Mouse (Mus musculus): ENCODE data around the gene Blvrb.

Blvrb gene

DNA sequence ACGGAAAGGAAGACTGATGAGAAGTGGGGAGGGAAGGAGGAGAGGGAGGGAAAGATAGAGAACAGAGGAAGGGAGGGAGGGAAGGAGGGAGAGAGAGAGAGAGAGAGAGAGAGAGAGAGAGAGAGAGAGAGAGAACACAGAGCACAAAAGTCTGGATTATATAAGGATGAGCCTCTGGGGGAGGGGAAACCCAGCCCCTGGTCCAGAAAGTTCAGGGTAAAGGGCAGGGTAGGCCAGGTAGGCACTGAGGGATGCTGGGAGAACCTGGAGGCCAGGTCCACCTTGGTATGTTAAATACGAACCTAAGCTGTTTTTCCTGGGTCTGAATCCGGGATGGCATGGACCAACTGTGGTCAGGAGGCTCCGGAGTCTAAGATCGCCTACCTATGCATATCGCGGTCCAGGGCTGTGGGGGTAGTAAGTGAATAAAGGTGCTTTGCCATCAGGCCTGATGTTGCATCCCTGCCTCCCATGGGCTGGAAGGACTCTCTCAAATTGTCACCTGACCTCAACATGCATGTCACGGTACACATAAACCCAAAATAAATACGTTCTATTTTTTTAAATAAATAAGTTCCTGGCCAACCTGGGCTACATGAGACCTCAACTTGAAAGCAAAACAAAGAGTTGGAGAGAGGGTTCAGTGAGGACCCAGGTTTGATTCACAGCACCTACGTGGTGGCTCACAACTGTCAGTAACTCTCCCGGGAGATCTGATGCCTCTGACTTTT lies 23.8 kb downstream of the Blvrb start:
- no peak for TF ChIP-seq GATA4 (IDR thresholded peaks at IDR 0.05; ENCODE audit: insufficient replicate concordance, low read length)

GRCm38 (mm10) chr7:27472596-27472995 lies 24.8 kb downstream of the Blvrb start:
- TF ChIP-seq GATA4 (IDR thresholded peaks at IDR 0.05; ENCODE audit: insufficient replicate concordance, low read length), result peak; percentile 8; the same call in 1 of the 2 replicates

GRCm38 (mm10) chr7:27473156-27473834 lies 25.5 kb downstream of the Blvrb start, which contains the start of gene Sertad3:
Gene Sertad3 (plus strand): TSS chr7:27473768.
- TF ChIP-seq GATA4 (IDR thresholded peaks at IDR 0.05; ENCODE audit: insufficient replicate concordance, low read length), result no peak

DNA sequence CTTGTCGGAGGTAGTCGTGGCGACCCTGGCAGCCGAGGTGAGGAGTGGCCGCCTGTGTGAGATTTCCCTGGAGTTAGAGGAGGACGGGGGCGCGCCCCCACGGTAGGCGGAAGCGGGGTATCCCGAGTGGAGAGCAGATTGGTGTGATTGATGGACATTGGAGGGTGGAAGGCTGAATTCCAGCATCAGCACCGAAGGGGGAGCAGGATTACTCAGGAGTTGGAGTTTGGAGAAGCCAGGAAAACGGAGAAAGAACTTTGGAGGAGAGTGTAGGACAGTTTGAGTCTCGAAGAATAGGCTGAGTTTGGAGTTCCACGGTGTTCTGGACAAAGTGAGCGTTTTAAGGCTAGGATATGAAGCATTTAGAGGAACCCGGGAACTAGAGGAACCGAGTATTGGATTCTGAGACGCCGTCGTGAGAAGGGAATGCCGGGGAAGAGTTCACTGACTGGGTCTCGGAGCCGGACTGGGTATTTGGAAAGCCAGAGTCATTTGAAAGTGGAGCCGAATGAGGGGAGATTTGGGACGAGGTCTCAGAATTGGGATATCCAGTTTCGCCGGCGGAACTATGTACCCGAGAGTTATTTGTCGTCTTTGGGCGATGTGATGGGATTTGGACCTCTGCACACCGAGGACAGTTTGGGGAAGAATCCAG lies 26.2 kb downstream of the Blvrb start:
- no peak for TF ChIP-seq GATA4 (IDR thresholded peaks at IDR 0.05; ENCODE audit: insufficient replicate concordance, low read length)

DNA sequence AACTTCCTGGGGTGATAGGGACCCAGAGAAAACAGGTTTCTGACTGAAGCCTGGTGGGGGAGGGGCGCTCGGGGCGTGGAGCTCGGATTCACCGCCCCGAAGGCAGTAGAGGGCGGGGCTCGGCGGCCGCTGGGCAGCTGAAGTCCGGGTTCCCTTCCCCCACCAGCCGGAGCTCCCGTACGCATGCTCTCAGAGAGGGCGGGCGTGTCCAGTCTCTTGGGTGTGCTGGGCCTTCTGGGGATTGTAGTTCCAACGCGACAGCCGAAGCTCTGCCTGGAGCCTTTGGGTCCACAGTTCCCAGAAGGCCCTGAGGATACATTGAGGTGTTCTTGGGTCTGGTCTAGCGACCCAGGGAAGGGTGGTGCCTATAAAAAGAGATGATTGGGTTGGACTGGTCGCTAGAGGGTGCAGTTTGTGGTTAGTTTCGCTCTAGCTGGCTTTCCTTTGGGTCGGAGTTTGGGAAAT lies 26.7 kb downstream of the Blvrb start:
- TF ChIP-seq GATA4 (IDR thresholded peaks at IDR 0.05; ENCODE audit: insufficient replicate concordance, low read length), result no peak

- no peak for TF ChIP-seq GATA4 (IDR thresholded peaks at IDR 0.05; ENCODE audit: insufficient replicate concordance, low read length)
These were observed 27.8 kb downstream of the Blvrb start for GRCm38 (mm10) chr7:27475596-27475995.

- no peak for TF ChIP-seq GATA4 (IDR thresholded peaks at IDR 0.05; ENCODE audit: insufficient replicate concordance, low read length)
These were observed 28.4 kb downstream of the Blvrb start for GRCm38 (mm10) chr7:27476098-27476635.

DNA sequence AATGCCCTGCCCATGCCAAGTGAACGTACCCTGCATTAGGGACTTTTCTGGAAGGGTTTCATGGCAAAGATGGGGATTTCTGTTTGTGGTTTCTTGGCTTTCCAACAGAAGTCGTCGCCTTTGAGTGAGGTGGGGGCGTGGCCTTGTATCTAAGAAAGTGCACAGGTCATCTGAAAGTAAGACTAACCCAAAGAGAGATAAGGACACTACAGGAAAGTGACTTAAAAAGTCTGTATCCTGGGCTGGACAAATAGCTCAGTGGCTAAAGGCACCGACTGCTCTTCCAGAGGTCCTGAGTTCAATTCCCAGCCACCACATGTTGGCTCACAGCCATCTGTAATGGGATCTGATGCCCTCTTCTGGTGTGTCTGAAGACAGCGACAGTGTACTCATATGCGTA lies 30.8 kb downstream of the Blvrb start:
- TF ChIP-seq GATA4 (IDR thresholded peaks at IDR 0.05; ENCODE audit: insufficient replicate concordance, low read length), result no peak

GRCm38 (mm10) chr7:27479750-27480149 lies 32.0 kb downstream of the Blvrb start:
- no peak for TF ChIP-seq GATA4 (IDR thresholded peaks at IDR 0.05; ENCODE audit: insufficient replicate concordance, low read length)

DNA sequence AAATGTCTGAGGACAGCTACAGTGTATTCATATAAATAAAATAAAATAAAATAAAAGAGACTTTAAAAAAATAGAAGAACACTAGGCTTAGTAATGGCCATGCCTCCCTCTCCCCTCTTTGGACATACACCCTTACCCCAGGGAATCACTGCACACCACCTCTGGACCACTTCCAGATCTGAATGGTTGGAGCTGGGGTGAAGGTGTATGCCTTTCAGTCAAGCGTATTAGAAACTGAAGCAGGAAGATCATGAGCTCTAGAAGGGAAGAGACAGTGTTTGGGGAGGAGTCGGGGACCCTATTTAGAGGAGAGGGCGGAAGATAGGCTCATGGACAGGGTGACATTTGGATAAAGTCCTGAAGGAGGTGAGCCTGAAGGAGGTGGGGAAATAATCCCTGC lies 32.7 kb downstream of the Blvrb start:
- TF ChIP-seq GATA4 (IDR thresholded peaks at IDR 0.05; ENCODE audit: insufficient replicate concordance, low read length), result no peak

GRCm38 (mm10) chr7:27480927-27481626 lies 33.3 kb downstream of the Blvrb start:
- no peak for TF ChIP-seq GATA4 (IDR thresholded peaks at IDR 0.05; ENCODE audit: insufficient replicate concordance, low read length)

DNA sequence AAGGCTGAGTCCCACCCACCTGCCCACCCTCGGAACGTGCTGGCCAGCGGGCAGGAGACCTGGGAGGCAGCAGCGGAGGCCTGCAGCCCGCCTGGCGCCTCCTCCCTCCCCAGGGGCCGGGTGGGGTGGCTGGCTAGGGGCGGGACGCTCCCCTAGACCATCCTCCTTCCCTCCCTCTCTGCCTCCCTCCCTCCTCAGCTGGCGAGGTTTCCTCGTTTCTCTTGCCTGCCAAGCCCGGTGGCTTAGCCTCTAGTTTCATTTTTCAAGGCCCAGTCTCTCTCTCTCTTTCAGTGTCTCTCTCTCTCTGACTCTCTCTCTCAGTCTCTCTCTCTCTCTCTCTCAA lies 33.8 kb downstream of the Blvrb start:
- peak; percentile 9; the same call in 1 of the 2 replicates for TF ChIP-seq GATA4 (IDR thresholded peaks at IDR 0.05; ENCODE audit: insufficient replicate concordance, low read length)

- TF ChIP-seq GATA4 (IDR thresholded peaks at IDR 0.05; ENCODE audit: insufficient replicate concordance, low read length), result no peak
These were observed 36.1 kb downstream of the Blvrb start for GRCm38 (mm10) chr7:27483860-27484259.

GRCm38 (mm10) chr7:27486102-27486769 lies 38.5 kb downstream of the Blvrb start:
- TF ChIP-seq GATA4 (IDR thresholded peaks at IDR 0.05; ENCODE audit: insufficient replicate concordance, low read length), result no peak

All from liver, adult (tissue).